Mouse (Mus musculus) E14TG2a.4 (cell line): ENCODE results near the gene Cers4.

Source experiments
- CTCF ChIP-seq: conservative IDR thresholded peaks from 2 replicates; pipeline ENCODE4 v1.5.1; 2014; ENCODE audit warnings: low read length
- NANOG ChIP-seq: IDR thresholded peaks from 2 replicates; pipeline ENCODE4 v1.6.1; 2014; ENCODE audit warnings: borderline replicate concordance, low read length, mixed read lengths
- POU5F1 ChIP-seq: IDR thresholded peaks from 2 replicates; pipeline ENCODE4 v1.6.1; 2014; ENCODE audit warnings: low read length, borderline replicate concordance

DNA sequence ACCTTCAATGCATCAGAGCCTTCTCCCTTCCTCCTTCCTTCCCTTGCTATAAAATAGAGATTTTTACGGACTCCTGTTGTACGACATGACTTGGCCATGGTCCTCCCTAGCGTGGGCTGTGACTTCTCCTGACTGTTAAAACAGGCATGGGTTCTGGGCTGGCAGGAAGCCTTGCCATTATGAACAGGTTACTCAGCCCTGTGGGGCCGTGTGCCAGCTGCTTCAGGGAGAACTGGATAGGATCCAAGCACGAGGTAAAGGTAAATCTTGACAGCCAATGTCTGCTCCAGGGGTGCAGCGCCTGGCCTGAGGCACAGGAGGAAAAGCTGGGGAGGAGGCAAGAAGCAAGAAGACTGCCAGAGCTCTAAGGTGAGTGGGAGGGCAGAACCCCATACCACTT lies 9.5 kb upstream of the Cers4 start:
- no peak for TF ChIP-seq CTCF
- TF ChIP-seq POU5F1 = no peak
- no peak for TF ChIP-seq NANOG
